Comparison of ENCODE assay signal across 9 mouse cellular contexts in genomic region chr2:152080685-152081541, GRCm38 (mm10). TPM values are rescaled to one million over a fixed set of nuclear protein-coding genes. Genes with fewer than 3 reads are reported as not detected.
DNase-seq lines count a peak whose midpoint lies in the region; ATAC-seq and TF ChIP-seq lines count a peak whose summit lies in the region.
"Had no signal": no experiment of that assay in that cellular context is flagged by ENCODE, and none has a peak within 500 bp of the region (broad histone marks: within the 10 kb centered on the region; RNA-seq: fewer than 3 reads in every experiment).

TSS of gene Scrt2 (plus strand) at chr2:152081529.

- 3% methylated on average over 24 of the region's 24 CpGs for WGBS in heart, postnatal 0 days
- 1% methylated on average over 24 of the region's 24 CpGs for whole genome bisulfite sequencing in limb, embryonic 10.5 days
- under 1% methylated on average over 24 of the region's 24 CpGs for WGBS in neural tube, embryonic 11.5 days

- peak within 1 kb of the TSS; percentile 46 for H3K4me2 ChIP-seq in heart, postnatal 0 days (ENCODE audit: low read depth, low read length)
- H3K4me2 ChIP-seq in neural tube, embryonic 11.5 days (ENCODE audit: low read depth) = peak within 1 kb of the TSS; percentile 58

- H3K9ac ChIP-seq in heart, postnatal 0 days (replicated peaks; ENCODE audit: low read depth, low read length) = no peak within 1 kb of the TSS
- H3K9ac ChIP-seq in neural tube, embryonic 11.5 days (ENCODE audit: low read length) = peak within 1 kb of the TSS; percentile 91

- no peaks in the 10 kb centered on the region for H3K9me3 ChIP-seq in heart, postnatal 0 days (replicated peaks; ENCODE audit: control insufficient read depth, low read length)
- no peaks in the 10 kb centered on the region for H3K9me3 ChIP-seq in limb, embryonic 10.5 days (replicated peaks)
- no peaks in the 10 kb centered on the region for H3K9me3 ChIP-seq in neural tube, embryonic 11.5 days (ENCODE audit: control insufficient read depth, low read length)

- intact Hi-C loops in left cerebral cortex, adult 2 months (cut with DNase I) = loop anchor here (2.0 kb wide), 1 partner anchor 52 kb away; no protein-coding TSS in a partner anchor
- intact Hi-C loops in left cerebral cortex, postnatal 14 days (cut with DNase I) = loop anchor here (5.0 kb wide), 1 partner anchor 49 kb away; no protein-coding TSS in a partner anchor

- TF ChIP-seq CTCF in left cerebral cortex, adult 2 months (IDR thresholded peaks at IDR 0.05) = no peak
- no peak for TF ChIP-seq CTCF in heart, postnatal 0 days (IDR thresholded peaks at IDR 0.05; ENCODE audit: low read depth)

- peak within 1 kb of the TSS; percentile 62 for H3K4me3 ChIP-seq in left cerebral cortex, adult 2 months
- peak within 1 kb of the TSS; percentile 28 for H3K4me3 ChIP-seq in heart, postnatal 0 days (ENCODE audit: low read depth, low read length)
- H3K4me3 ChIP-seq in limb, embryonic 10.5 days = peak within 1 kb of the TSS; percentile 44
- peak within 1 kb of the TSS; percentile 71 for H3K4me3 ChIP-seq in neural tube, embryonic 11.5 days (ENCODE audit: low read depth, low read length)

- peaks cover 86% of the 10 kb centered on the region for H3K27me3 ChIP-seq in heart, postnatal 0 days (ENCODE audit: control insufficient read depth, insufficient read depth, low read length)
- peaks cover 94% of the 10 kb centered on the region for H3K27me3 ChIP-seq in limb, embryonic 10.5 days (ENCODE audit: low read depth, poor library complexity, severe bottlenecking)
- H3K27me3 ChIP-seq in neural tube, embryonic 11.5 days (ENCODE audit: control insufficient read depth, insufficient read depth, low read length) = peaks cover 6% of the 10 kb centered on the region; the same call in 1 of the 2 replicates

- TF ChIP-seq EP300 in heart, postnatal 0 days (IDR thresholded peaks at IDR 0.05; ENCODE audit: low read depth) = no peak

- ATAC-seq in heart, postnatal 0 days (ENCODE audit: insufficient read depth, low read depth) = no peak
- peak; percentile 64 for ATAC-seq in neural tube, embryonic 11.5 days (ENCODE audit: insufficient read depth, low FRiP score, low TSS enrichment)

- DNase-seq in left cerebral cortex, adult 2 months (ENCODE audit: extremely low spot score in 1 of 2, low spot score in 2 of 2) = peak in 1 of 2 experiments; percentile 49
- DNase-seq in left cerebral cortex, postnatal 14 days (ENCODE audit: low spot score in 2 of 2) = no peak
- peak; percentile 70 for DNase-seq in embryo, embryonic 10.5 days (ENCODE audit: low spot score)
- no peak for DNase-seq in heart, postnatal 0 days (ENCODE audit: low spot score)
- peak; percentile 47 for DNase-seq in limb, embryonic 10.5 days (ENCODE audit: low spot score)
- peak; percentile 82 for DNase-seq in neural tube, embryonic 11.5 days (ENCODE audit: low spot score)
- no peak for DNase-seq in thymus, postnatal 0 days (ENCODE audit: low spot score)
- no peak for DNase-seq in lung, postnatal 25 days (ENCODE audit: low spot score)

- peak within 1 kb of the TSS; percentile 90 for H3K27ac ChIP-seq in left cerebral cortex, adult 2 months
- H3K27ac ChIP-seq in heart, postnatal 0 days (ENCODE audit: low read depth) = no peak within 1 kb of the TSS
- no peak within 1 kb of the TSS for H3K27ac ChIP-seq in limb, embryonic 10.5 days
- peak within 1 kb of the TSS; percentile 97 for H3K27ac ChIP-seq in neural tube, embryonic 11.5 days (ENCODE audit: low read depth, low read length)

- H3K4me1 ChIP-seq in heart, postnatal 0 days (ENCODE audit: control insufficient read depth, insufficient read depth) = no peaks in the 10 kb centered on the region
- peaks cover 23% of the 10 kb centered on the region for H3K4me1 ChIP-seq in limb, embryonic 10.5 days
- peaks cover 7% of the 10 kb centered on the region; the same call in 1 of the 2 replicates for H3K4me1 ChIP-seq in neural tube, embryonic 11.5 days (ENCODE audit: control insufficient read depth, insufficient read depth, low read length)

- H3K36me3 ChIP-seq in heart, postnatal 0 days (replicated peaks; ENCODE audit: control insufficient read depth, insufficient read depth, low read length) = no peaks in the 10 kb centered on the region
- no peaks in the 10 kb centered on the region for H3K36me3 ChIP-seq in limb, embryonic 10.5 days
- no peaks in the 10 kb centered on the region for H3K36me3 ChIP-seq in neural tube, embryonic 11.5 days (ENCODE audit: control insufficient read depth, insufficient read depth, low read length)

RNA-seq across cellular contexts. Expression of gene Scrt2, which starts in this region (rescaled TPM):
- total RNA-seq in left cerebral cortex, adult 2 months (2021) = 10 to 100 TPM; 18.7 to 23.9 TPM
- total RNA-seq in left cerebral cortex, postnatal 14 days (2021) = 1 to 10 TPM; 9.0 to 9.1 TPM
- not detected in 2 replicates for total RNA-seq in heart, postnatal 0 days (2014; rRNA removed; ENCODE audit: low replicate concordance)
- not detected in 2 replicates for polyA plus RNA-seq in heart, postnatal 0 days (2015; fragmentation: Nextera tagmentation; extraction: Ambion mirVana)
- polyA plus RNA-seq in limb, embryonic 10.5 days (2016; fragmentation: Nextera tagmentation; extraction: Ambion mirVana) = not detected in 2 replicates
- polyA plus RNA-seq in neural tube, embryonic 11.5 days (2014; fragmentation: Nextera tagmentation; extraction: Ambion mirVana) = 23.0 and 25.1 TPM in 2 replicates
- polyA plus RNA-seq in thymus, postnatal 0 days (2015; fragmentation: Nextera tagmentation; extraction: Ambion mirVana) = 0.08 TPM in 1 of 2 replicates, not detected in the other
- polyA plus RNA-seq: large intestine, adult 2 months had no signal

Comparison
In these comparisons a context has a peak if more than half of its experiments do, and no peak if none do; other contexts are left out.
1. RNA of gene Scrt2 (polyA plus RNA-seq): 23.0 to 25.1 TPM in neural tube, embryonic 11.5 days; 0.08 TPM in thymus, postnatal 0 days, not detected in heart, postnatal 0 days and not detected in limb, embryonic 10.5 days; every median in the first group is over 10 times any median in the second.
2. Peak in DNase-seq and H3K4me3 ChIP-seq in limb, embryonic 10.5 days; RNA of the gene not detected or under 1 TPM.
3. DNase-seq: peak in embryo, embryonic 10.5 days (single experiment) and neural tube, embryonic 11.5 days (single experiment); none in left cerebral cortex, postnatal 14 days (0 of 2), heart, postnatal 0 days (single experiment), thymus, postnatal 0 days (single experiment) and lung, postnatal 25 days (single experiment).
4. H3K27ac ChIP-seq: peak in left cerebral cortex, adult 2 months (single experiment) and neural tube, embryonic 11.5 days (single experiment); none in heart, postnatal 0 days (single experiment) and limb, embryonic 10.5 days (single experiment).
5. Peak in every context shown above with its lines, with median percentiles within 50 percentile points of each other: H3K4me3 ChIP-seq.